Mouse (Mus musculus) spleen, adult 2 months (tissue): ENCODE measurements around the gene Pdia5.

Experiments
- CTCF ChIP-seq: fragments of 200-500 bp; IDR thresholded peaks from 2 replicates; pipeline ENCODE4 v1.5.1; 2011; ENCODE audit warnings: mild to moderate bottlenecking, inconsistent platforms; ENCODE audit not compliant: insufficient read depth, insufficient read length, insufficient replicate concordance; ENCODE audit errors: extremely low read depth
- POLR2A ChIP-seq: fragments of 200-500 bp; IDR thresholded peaks from 2 replicates; pipeline ENCODE4 v1.6.1; 2011; ENCODE audit warnings: low read depth, low read length, inconsistent platforms

DNA sequence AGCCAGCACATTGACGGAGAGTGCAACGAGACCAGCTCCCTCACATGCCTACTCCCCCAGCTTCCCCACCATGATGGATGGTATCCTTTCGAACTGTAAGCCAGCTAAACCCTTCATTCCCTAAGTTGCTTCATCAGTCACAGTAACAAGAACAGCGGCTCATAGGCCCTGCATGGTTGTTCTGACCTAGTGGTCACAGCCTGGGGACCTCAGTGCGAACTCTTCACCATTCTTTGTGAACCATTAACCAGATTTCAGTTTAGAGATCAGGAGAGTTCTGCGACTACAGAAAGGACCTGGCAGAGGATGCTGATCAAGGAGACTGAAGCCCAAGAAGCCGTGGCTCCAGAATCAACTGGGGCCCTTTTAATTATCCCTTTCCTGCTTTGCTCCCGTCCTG, 13.6 kb upstream of the Pdia5 start:
- TF ChIP-seq CTCF (no peak), POLR2A (no peak)
